Mouse (Mus musculus) olfactory bulb, adult 2 months (tissue): ENCODE results near the gene Tcf7l1.

Experiments
- CTCF ChIP-seq: fragments of 200-500 bp; IDR thresholded peaks from 2 replicates; pipeline ENCODE4 v1.5.1; 2012; ENCODE audit warnings: low read depth, mild to moderate bottlenecking, low read length, moderate library complexity; ENCODE audit not compliant: insufficient read depth
- POLR2A ChIP-seq: fragments of 200-500 bp; IDR thresholded peaks from 2 replicates; pipeline ENCODE4 v1.6.1; 2012; ENCODE audit warnings: mild to moderate bottlenecking, low read depth, low read length, moderate library complexity; ENCODE audit not compliant: insufficient read depth

- no peak for TF ChIP-seq POLR2A
- no peak for TF ChIP-seq CTCF
Observed at GRCm38 (mm10) chr6:72768097-72768496, 21.0 kb downstream of the Tcf7l1 start.
